Mouse (Mus musculus) spleen, postnatal 14 days (tissue): ENCODE results near the gene Ablim1.

Experiments
- DNase-seq, 2 experiments: peaks; one replicate each; pipeline ENCODE4 v3.0.0; 2021 to 2022; ENCODE audit warnings: low spot score in 2 of 2

Ablim1 gene

GRCm38 (mm10) chr19:57314346-57315012 is at the start of gene Ablim1:
Gene Ablim1 (minus strand): TSS chr19:57314919.
- peak in 1 of 2 experiments; percentile 18 for DNase-seq

- DNase-seq = no peak
These were observed 48.8 kb upstream of the Ablim1 start for GRCm38 (mm10) chr19:57363538-57363937.

- DNase-seq = no peak
These were observed 48.4 kb upstream of the Ablim1 start for GRCm38 (mm10) chr19:57363076-57363475.

DNA sequence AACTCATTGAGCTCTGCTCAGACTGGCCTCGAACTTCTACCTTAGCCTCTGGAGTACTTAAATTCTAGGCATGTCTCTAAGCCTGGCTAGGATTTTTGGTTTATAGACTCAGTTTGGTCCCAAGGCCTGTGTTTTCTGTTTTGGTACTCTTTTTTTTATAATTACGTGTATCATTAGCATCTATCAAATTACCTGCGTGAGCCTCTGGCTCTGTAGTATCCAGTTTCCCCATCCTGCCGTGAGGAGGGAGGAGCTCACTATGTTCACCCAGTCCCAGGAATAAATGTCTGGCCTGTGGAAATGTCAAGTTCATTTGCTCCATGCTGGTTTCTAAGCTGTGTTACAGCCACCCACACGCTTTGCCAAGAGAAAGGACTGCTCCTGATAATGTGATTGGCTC is 47.9 kb upstream of the Ablim1 start:
- no peak for DNase-seq

DNA sequence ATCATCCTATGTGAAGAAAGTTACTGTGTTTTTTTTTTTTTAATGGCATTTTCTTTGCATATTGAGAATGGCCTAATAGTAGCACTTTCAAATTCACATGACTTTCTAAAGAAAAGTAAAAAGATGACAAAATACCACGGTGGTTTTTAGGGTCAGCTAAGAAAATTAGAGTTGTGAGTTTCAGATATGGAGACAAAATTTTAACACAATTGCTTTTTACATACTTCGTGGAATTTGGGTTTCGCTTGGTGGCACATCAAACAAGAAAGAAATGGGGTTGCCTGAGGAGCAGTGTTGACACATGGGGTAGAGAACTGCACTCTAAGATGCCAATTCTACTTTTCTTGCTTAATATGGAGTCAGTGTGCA is 47.2 kb upstream of the Ablim1 start:
- DNase-seq = no peak

DNA sequence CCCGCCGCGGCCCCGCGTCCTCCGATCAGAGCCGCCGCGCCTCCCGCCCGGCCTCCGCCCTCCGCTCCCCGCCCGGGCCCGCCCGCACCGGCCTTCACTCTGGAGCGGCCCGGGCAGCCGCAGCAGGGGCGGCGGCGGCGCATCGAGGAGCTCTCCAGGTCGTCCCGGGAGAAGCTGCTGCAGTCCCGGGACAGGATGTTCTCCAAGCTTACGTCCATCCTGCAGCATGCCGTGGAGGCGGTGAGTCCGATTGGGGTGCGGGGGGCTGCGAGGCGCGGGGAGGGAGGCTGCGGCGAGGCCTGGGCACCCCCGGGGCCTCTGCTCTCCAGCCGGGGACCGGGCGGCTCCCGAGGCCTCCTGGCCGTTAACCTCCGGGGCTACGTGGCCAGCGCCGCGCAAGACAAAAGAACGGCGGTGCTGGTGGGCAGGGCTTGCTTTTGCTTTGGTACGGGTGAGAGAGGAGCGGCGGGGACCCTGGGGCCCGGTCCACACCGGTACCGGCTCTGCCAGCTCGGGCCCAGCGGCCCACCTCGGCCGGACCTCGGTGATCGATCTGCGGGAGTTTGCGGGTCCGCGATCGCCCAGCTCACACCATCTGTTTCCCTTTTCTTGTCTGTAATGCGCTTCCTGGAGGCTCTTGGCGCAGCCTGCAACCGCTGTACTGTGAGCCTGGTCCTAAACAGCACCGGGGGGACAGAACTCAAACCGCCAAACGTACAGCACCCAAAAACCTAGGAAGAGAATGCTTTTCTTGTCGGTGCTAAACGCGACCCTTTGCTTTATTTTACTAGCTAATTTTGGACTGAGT is 46.6 kb upstream of the Ablim1 start:
- peak in 1 of 2 experiments; percentile 48 for DNase-seq

- peak; percentile 89 to 94 for DNase-seq
These were observed 45.8 kb upstream of the Ablim1 start, which contains the start of gene Fam160b1 for GRCm38 (mm10) chr19:57360341-57361130. Gene Fam160b1 (plus strand): TSS chr19:57360680.

- DNase-seq = peak in 1 of 2 experiments; percentile 20
These were observed 45.1 kb upstream of the Ablim1 start for GRCm38 (mm10) chr19:57359701-57360326.

DNA sequence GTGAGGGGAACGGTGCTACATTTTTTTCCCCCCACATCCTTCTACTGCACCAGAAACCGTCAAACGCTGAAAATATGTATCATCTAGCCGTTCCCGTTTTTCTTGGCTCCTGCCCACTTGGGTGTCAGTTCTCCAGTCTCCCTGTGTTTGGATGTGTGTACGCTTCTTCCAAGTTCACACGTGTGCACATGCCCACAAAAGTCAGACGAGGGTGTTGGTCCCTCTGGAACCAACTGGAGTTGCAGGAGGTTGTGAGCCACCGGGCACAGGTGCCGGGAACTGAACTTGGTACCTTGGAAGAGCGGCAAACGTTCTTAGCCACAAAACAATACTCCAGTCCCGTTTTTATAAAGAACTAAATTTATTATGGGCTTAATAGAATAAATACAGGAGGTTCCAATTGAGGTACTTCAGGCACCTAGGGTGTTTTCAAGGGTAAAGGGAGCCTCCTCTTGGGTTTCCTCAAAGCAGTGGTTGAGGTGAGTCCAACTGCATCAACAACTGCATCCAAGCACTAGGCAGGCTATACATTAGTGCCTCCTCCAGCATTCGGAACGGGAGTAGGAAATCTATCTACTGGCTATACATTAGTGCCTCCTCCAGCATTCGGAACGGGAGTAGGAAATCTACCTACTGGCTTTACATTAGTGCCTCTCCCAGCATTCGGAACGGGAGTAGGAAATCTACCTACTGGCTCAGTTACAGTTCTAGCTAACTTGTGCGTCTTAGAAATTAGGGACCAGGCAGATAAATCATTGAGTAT is 44.3 kb upstream of the Ablim1 start:
- DNase-seq = no peak

- DNase-seq = peak; percentile 70 to 82
These were observed 43.6 kb upstream of the Ablim1 start for GRCm38 (mm10) chr19:57358322-57358721.

GRCm38 (mm10) chr19:57357811-57358210 is 43.1 kb upstream of the Ablim1 start:
- DNase-seq = no peak

DNA sequence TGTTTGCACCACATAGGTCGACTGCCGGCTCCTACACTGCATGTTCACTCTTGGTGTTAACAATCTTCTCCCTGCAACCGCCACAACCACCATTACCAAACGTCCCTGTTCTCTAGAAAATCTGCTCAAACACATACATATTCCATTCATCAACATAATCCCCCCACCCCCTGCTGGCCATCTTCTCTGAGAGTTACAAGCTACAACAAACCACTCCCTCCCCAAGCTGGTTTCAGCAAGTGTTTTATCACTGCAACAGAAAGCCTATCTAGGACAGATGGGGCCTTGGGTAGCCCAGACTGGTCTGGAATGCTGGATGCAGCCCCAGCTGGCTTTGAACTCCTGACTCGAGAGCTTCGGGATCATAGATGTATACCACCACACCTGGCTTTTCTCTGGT is 42.5 kb upstream of the Ablim1 start:
- no peak for DNase-seq

DNA sequence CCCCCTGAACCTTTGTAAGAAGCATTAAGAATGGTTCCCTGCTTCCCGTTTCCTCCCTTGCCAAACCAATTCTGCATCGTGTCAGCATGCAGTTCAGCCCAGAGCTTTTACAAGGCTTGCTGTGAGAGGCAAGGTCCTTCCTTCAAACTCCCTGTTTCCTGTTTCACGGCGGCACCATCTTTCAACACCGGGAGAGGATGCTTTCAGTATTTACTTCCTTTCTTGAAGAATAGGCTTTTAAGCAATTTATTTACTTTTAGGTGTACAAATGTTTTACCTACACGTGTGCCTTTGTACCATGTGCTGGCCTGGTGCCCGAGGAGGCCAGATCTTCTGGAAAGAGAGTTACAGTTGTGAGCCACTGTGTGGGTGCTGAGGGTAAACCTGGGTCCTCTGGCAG is 41.6 kb upstream of the Ablim1 start:
- DNase-seq = no peak

GRCm38 (mm10) chr19:57355451-57356251 is 40.9 kb upstream of the Ablim1 start:
- peak in 1 of 2 experiments; percentile 32 for DNase-seq

DNA sequence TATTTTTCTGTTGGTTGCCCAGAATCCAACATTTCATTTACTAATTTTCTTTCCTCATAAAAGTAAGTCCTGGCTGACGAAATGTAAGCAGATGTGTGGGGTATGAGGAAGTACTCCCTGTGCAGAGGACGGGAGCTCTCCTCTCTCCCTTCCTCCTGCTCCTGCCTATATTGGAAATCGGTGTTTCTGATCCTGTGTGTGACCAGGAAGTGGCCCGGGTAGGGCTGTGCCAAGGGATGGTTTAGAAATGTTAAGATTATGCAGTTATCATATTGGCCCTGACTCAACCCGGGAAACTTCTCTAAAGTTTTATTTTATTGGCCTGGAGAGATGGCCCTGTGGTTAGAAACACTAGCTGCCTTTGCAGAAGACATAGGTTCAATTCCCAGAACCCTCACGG is 40.0 kb upstream of the Ablim1 start:
- DNase-seq = no peak

GRCm38 (mm10) chr19:57354050-57354449 is 39.3 kb upstream of the Ablim1 start:
- no peak for DNase-seq

DNA sequence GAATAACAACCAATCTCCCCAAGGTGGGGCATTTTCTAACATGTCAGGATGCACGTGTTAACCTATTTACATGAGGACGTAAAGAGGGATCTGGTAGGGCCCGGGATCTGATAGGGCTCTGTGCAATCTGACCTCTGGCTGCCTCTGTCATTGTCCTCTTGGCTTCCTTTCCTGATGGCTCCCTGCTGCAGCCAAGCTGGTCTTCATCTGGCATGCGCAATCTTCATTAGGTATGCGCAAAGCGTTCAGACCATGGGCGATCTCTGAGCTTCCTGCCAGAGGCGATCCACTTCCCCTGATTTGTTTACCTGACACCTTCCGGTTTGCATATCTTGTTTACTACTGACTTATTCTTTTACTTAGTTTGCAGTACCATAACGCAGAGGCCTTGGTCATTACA is 38.5 kb upstream of the Ablim1 start:
- no peak for DNase-seq

GRCm38 (mm10) chr19:57352337-57352935 is 37.7 kb upstream of the Ablim1 start:
- no peak for DNase-seq

DNA sequence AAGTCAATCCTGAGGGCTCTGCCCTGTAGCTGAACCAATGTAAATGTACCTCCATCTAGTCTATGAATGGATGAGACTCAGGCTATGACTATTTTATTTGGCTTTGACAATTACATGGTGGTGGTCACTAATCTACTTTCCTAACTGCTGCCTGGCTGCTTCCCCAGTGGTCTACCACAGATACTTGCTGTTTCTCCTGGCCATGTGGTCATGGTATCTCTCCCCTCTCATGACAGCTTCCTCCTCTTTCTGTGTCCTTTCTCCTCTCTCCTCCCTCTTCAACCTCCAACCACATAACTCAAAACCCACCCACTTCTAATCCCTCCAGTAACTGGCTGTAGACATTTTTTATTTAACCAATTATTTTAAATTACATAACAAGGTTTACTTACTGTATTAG is 34.4 kb upstream of the Ablim1 start:
- DNase-seq = no peak

GRCm38 (mm10) chr19:57344678-57345077 is 30.0 kb upstream of the Ablim1 start:
- DNase-seq = no peak
